Mouse (Mus musculus) gastrocnemius, adult 8-10 months (tissue): ENCODE data around the gene Gstm6. TPM values are rescaled to one million over a fixed set of nuclear protein-coding genes. Genes with fewer than 3 reads are reported as not detected.
A peak's percentile ranks its signal among the peaks of the same experiment; 100 is the strongest.

ENCODE experiments used
- DNase-seq, 2 experiments: peaks; one replicate each; pipeline ENCODE4 v3.0.0; 2022; ENCODE audit warnings: low spot score in 2 of 2
- total RNA-seq, 4 experiments: library from RNA; stranded (reverse); gene quantifications; 2 replicates each; pipeline ENCODE4 v1.2.4; 2022

Gene Gstm6
- total RNA-seq, 4 experiments from 2014 or later: 0.44 to 0.92 (median 0.67) TPM; not detected in 1

GRCm38 (mm10) chr3:107941261-107941660 lies 2.3 kb downstream of the Gstm6 start:
- no peak for DNase-seq

GRCm38 (mm10) chr3:107940524-107940923 lies 3.0 kb downstream of the Gstm6 start:
- no peak for DNase-seq

GRCm38 (mm10) chr3:107939830-107940229 lies 3.7 kb downstream of the Gstm6 start:
- no peak for DNase-seq

- DNase-seq: peak; percentile 68 to 75
These were observed 4.1 kb downstream of the Gstm6 start for GRCm38 (mm10) chr3:107939403-107939802.

- no peak for DNase-seq
These were observed 7.7 kb downstream of the Gstm6 start for GRCm38 (mm10) chr3:107935888-107936287.

- DNase-seq: no peak
These were observed 8.3 kb downstream of the Gstm6 start for GRCm38 (mm10) chr3:107935268-107935667.

GRCm38 (mm10) chr3:107932128-107932527 lies 11.4 kb downstream of the Gstm6 start:
- no peak for DNase-seq

GRCm38 (mm10) chr3:107931670-107932069 lies 11.9 kb downstream of the Gstm6 start, which contains the start of gene Gstm7:
Gene Gstm7, minus strand, starts transcription at chr3:107931817.
- peak; percentile 93 to 97 for DNase-seq

GRCm38 (mm10) chr3:107931134-107931533 lies 12.4 kb downstream of the Gstm6 start:
- DNase-seq: no peak

- no peak for DNase-seq
These were observed 13.8 kb downstream of the Gstm6 start for GRCm38 (mm10) chr3:107929731-107930130.

- no peak for DNase-seq
These were observed 14.3 kb downstream of the Gstm6 start for GRCm38 (mm10) chr3:107929243-107929642.

GRCm38 (mm10) chr3:107928691-107929090 lies 14.9 kb downstream of the Gstm6 start:
- DNase-seq: no peak

- DNase-seq: no peak
These were observed 15.7 kb downstream of the Gstm6 start for GRCm38 (mm10) chr3:107927841-107928240.

GRCm38 (mm10) chr3:107925335-107925734 lies 18.2 kb downstream of the Gstm6 start:
- no peak for DNase-seq

GRCm38 (mm10) chr3:107920348-107920747 lies 23.2 kb downstream of the Gstm6 start:
- no peak for DNase-seq

GRCm38 (mm10) chr3:107917783-107918408 lies 25.7 kb downstream of the Gstm6 start:
- peak in 1 of 2 experiments; percentile 29 for DNase-seq

- DNase-seq: no peak
These were observed 26.5 kb downstream of the Gstm6 start for GRCm38 (mm10) chr3:107917097-107917496.

GRCm38 (mm10) chr3:107916674-107917073 lies 26.9 kb downstream of the Gstm6 start:
- DNase-seq: no peak

GRCm38 (mm10) chr3:107905942-107906341 lies 37.6 kb downstream of the Gstm6 start:
- DNase-seq: no peak

GRCm38 (mm10) chr3:107900955-107901673 lies 42.4 kb downstream of the Gstm6 start:
- no peak for DNase-seq

- DNase-seq: no peak
These were observed 44.9 kb downstream of the Gstm6 start for GRCm38 (mm10) chr3:107898691-107899090.

GRCm38 (mm10) chr3:107895720-107896569 lies 47.6 kb downstream of the Gstm6 start, which contains the start of gene Gstm5:
Gene Gstm5, plus strand, starts transcription at chr3:107895821.
- peak; percentile 75 to 78 for DNase-seq
